Mouse (Mus musculus) CD8-positive naive resting alpha-beta T cell, adult 2 months (primary cell): ENCODE results near the gene Gm5478.
"Not testable (repeated sequence)": the region's sequence is repeated elsewhere in the genome, so short reads cannot be mapped to it uniquely, and the experiment has no call there.

Experiments used
- DNase-seq, 2 experiments: peaks; one replicate each; pipeline ENCODE4 v3.0.0; 2022; ENCODE audit warnings: low read depth in 2 of 2, low spot score in 2 of 2

Gm5478 gene

DNA sequence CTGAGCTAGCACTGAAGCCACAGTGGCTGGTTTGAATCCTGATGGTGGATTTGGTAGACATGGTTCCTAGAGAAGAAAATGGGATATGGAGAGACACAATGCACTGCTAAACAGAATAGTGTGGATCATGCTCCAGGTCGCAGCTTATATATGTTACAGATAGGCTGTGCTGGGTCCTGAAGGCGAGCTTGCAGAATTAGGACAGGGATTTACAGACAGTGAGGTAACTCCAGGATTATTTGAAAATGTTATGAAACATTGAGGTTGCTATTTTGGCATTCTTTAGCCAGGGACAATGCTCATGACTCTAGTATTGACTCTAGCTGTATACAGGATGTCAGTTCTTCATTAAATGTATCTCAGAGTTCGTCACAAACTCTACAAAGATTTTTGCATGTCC is at the start of gene Gm5478:
TSS of gene Gm5478 (minus strand) at position 101 of the 400 bp plus-strand sequence.
- no peak for DNase-seq

DNA sequence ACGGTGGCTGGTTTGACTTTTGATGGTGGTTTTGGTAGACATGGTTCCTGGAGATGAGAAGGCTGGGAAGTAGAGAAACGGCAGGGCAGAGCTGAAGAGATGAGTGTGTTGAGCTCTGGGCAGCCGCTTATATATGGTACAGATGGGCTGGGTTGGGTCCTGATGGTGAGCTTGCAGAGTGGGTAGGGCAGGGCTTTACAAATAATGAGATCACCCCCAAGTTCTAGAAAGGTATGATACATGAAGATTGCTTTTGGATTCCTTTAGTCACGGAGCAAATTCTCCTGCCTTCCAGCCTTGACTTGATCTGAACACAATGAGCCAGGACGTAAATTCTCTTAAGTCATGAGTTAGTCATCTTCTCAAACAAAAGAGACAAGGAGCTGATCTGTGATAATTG is 47.0 kb upstream of the Gm5478 start, which contains the start of gene Krt6a:
TSS of gene Krt6a (minus strand) at position 101 of the 400 bp plus-strand sequence.
- DNase-seq, result no peak

DNA sequence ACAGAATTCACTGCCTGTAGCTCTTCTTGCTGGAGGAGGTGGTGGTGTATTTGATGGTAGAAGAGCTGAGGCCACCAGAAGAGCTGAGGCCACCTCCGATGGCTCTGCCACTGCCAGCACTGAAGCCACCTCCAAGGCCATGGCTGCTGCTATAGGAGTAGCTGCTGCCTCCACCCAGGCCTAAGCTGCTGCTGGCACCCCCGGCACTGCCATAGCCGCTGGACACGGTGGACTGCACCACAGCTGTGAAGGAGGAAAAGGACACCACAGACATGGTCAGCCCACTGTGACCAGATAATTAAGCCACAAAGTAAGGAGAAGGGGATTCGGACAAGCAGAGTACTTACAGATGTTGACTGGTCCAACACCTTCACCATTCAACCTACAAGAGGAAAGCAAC is 43.3 kb upstream of the Gm5478 start:
- DNase-seq, result not testable (repeated sequence)

DNA sequence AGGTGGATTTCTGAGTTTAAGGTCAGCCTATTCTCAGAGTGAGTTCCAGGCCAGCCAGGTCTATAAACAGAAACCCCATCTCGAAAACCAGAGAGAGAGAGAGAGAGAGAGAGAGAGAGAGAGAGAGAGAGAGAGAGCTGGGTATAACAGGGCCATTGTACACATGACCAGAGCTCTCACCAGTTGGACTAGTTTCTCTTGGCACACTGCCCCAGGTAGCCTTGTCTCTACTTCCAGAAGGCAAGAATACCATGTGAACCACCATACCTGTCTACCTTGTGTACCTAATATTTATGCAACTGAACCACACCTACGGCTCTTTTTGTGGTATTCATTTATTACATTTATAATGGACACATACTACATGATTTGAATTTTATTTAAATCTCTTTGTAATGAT is 41.0 kb upstream of the Gm5478 start:
- no peak for DNase-seq

DNA sequence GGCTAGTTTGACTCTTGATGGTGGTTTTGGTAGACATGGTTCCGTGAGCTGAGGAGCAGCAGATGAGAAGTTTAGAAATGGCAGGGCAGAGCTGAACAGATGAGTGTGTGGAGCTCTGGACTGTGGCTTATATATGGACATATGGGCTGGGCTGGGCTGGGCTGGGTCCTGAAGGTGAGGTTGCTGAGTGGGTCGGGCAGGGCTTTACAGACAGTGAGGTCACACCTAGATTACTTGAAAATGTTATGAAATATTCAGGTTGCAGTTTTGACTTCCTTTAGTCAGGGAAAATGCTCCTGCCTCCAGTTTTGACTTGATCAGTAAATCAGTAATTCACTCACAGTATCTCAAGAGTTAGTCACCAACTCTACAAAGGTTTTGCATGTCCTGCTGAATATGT is 33.0 kb upstream of the Gm5478 start, which contains the start of gene Krt6b:
TSS of gene Krt6b (minus strand) at position 101 of the 400 bp plus-strand sequence.
- DNase-seq, result no peak

DNA sequence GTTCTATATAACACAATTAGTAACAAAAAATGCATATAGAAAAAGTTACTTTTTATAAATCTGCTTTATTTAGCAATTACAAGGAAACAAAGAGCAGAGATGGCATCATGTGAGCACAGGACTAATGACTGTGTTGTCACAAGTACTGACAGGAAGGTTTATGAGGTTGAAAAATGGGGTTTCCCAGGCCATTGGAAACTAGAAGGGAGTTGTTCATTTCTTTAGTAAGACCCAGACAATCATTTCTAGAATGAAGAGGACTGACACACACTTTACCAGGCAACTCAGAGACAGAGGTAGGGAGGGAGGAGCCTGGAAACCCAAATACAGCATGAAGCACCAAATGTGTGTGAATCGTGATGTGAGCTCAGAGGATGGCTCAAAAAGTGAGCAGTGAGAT is 28.8 kb upstream of the Gm5478 start:
- no peak for DNase-seq

DNA sequence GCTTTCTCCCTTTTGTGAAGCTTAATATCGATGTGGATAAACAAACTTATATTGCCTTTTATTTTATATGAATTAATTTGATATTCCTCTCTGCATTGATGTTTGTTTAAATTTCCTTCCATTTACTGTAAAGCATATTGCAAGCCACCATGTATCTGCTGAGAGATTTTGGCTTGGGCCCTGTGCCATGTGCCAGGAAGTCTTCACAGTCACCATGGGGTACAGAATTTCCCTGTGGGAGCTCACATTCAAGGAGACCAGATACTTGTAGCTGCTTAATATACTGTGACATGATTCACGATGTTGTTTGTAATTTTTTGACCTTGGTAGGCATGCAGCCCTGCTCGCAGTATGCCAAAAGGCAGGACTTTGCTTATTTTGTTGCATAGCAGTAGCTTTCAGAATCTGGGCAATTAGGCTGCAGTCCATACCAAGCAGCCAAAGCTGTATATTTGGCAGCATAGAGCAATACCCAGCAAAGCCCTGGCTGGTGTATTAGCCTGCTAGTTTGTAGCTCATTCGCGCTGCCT is 5.6 kb upstream of the Gm5478 start:
- no peak for DNase-seq

DNA sequence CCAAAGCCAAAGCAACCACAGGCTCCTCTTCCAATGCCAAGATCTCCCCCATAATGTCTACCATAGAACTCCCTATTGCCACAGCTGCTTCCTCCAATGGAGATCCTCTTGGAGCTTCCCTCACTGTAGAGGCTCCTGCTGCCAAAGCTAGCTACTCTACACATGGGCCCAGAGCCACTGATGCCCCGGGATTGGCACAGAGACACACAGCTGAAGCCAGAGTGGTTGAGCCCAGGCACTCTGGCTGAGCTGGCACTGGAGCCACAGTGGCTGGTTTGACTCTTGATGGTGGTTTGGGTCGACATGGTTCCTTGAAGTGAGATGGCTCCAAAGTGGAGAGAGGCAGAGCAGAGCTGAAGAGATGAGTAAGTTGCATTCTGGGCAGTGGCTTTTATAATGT is 19.3 kb downstream of the Gm5478 start, which contains the start of gene Gm5414:
TSS of gene Gm5414 (minus strand) at position 305 of the 400 bp plus-strand sequence.
- DNase-seq, result no peak

DNA sequence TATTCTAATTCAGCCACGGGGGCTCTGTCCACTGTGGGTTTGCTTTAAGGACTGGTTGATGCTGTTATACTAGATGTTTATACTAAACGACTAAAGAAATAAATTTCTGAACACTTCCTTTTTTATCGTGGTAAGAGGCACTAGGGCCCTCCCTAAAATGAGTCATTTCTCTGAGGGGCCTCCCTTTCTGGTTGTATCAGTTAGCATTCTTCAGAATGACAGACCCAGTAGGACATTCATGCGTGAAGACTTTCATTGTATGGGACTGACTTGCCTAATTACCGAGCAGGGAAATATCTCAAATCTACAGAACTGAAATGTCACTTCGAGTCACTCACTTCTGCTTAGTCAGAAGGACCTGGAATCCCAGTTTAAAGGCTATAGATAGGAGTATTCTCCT is 48.1 kb downstream of the Gm5478 start:
- DNase-seq, result no peak
